Mouse (Mus musculus) urinary bladder, adult 18-20 months (tissue): ENCODE measurements around the gene Hspa4l.

Experiments used
- DNase-seq, 2 experiments: peaks; one replicate each; pipeline ENCODE4 v3.0.0; 2022; ENCODE audit warnings: low spot score in 2 of 2, mixed read lengths in 2 of 2

Hspa4l gene

DNA sequence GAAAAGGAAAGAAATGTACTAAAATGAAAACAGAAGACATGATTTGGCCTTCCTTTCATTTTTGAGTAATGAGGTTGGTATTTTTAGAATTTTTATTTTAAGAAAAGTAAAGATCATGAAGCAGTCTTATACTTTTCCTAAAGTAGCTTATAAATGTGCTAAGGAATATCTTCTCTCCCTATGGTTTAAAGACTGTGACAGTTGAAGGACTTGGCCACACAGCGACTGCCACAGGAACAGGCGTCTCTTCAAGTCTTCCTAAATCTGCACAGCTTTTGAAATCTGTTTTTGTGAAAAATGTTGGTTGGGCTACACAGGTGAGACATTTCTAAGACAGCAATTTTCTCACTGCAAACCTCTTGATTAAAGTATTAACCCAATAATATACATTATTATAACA is 69.0 kb downstream of the Hspa4l start:
- no peak for DNase-seq

DNA sequence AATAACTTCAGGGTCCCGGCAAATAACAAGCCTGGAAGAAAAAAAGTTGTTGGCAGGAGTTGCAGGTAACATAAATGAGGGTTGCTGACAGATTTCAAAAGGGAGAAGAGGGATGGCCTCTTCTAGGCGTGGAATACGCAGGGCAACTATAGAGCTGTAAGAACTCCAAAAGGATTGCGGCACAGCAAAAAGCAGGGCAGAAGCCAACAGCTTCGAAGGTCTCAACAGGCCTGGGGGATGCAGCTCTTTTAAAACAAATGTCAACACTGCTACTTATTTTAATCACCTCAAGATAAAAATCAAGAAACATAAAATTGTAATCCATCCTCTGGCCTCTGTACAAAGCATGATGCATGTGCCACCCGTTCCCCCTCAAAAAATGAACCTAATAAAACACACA is 101.2 kb downstream of the Hspa4l start:
- DNase-seq: peak in 1 of 2 experiments; percentile 7
